Mouse (Mus musculus): Measurements from ENCODE around the gene Cd55b. TPM values are rescaled to one million over a fixed set of nuclear protein-coding genes. Genes with fewer than 3 reads are reported as not detected.
"Not testable (repeated sequence)": the region's sequence is repeated elsewhere in the genome, so short reads cannot be mapped to it uniquely, and the experiment has no call there.

Cd55b gene
- under 1 TPM in 1 of 2 experiments, not detected in 1; 0.74 TPM for total RNA-seq (2021)
- long read RNA-seq, result 0 reads

DNA sequence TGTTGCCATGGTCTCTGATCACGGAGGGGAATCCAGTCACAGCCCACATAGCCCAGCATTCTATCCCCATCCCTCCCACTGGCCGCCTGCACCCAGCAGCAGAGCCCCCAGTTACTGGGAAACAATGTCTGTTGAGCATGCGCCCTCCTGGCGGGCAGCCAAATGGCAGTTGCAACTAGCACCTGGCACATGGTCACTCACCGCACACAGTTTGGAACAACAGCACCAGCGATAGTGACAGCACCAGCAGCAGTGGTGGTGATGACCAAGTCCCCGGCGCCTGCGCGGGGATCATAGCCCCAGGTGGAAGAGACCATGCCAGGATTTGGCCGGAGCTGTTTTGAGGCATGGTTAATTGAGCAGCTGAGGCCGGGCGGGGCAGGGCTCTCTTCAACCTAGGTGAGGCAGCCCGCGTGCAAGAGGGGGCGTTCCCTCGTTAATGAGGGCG, at the start of gene Cd55b:
Gene Cd55b, minus strand, starts transcription at position 346 of the 448 bp plus-strand sequence.
- peak; percentile 66 to 69 for DNase-seq (ENCODE audit: low spot score in 2 of 2)

DNA sequence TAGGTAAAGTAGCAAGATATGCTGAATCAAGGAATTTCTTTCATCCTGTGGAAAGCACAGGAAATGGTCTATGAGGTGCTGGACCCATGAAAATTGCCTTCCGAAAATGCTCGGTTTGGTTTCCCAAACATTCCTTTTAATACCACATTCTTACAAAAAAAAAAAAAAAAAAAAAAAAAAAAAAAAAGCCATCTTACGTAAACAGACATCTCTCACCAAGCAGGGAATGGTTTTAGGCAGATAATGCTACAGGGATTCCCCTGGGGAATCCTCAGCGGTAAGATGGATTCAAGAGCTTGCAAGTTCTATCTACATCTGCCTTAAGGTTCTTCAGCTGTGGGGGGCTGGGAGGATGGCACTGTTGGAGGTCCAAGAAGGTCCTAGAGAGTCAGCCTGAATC, 47.3 kb upstream of the Cd55b start:
- no peak for DNase-seq (ENCODE audit: low spot score in 2 of 2)

DNA sequence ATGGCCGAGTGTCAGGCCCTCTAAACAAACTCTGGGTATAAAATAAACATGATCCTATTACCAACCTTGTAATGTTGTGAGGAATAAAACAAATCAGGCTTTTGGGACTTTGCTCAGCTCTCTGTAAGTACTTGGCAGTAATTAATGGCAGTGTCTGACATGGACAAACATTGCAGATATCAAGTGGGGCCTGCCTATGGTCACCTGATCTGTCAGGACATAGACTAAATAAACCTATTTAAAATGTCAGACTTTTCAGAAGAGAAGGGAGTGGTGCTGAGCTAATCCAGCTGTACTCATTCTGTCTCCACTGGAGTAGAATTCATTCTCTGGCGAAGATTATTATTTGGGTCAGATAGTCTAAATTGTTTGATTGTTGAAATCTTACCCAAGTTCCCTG, 44.6 kb upstream of the Cd55b start:
- DNase-seq (ENCODE audit: low spot score in 2 of 2), result no peak

DNA sequence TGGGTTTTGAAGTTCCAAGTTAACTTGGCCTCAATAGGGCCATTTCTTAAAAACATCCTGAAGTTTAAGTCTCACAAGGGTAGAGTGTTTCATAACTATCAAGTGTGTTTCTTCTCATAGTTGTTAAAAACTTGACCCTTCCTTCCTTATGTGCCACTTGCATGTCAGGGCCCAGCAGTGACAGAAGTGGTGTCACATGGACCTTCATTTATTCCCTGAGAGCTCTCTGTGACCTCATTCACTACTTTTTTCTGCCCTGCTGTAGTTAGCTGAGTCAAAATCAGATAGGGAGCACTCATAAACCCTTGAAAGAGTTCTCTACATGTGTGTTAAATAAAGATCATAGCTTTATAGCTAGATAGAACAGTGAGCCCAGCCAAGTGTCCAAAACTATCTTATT, 41.4 kb upstream of the Cd55b start:
- no peak for DNase-seq (ENCODE audit: low spot score in 2 of 2)

DNA sequence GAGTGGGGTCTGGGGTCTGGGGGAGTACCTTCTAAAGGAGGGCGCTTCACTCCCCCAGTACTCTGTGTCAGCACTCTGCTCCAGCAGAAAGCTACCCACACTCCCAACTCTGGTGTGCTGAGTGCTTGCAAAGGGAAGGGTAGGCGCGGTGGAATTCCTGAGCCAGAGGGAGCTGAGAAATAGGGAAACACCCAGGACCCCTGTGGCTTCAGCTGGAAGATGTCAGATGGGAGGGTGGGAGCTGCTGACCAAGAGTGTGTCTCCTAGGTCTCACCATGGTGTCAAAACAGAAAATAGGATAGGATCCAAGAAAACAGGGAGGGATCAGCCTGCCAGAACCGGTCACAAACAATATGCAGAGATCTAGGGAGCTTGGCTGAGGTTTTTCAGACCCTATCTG, 40.1 kb upstream of the Cd55b start:
- no peak for DNase-seq (ENCODE audit: low spot score in 2 of 2)

DNA sequence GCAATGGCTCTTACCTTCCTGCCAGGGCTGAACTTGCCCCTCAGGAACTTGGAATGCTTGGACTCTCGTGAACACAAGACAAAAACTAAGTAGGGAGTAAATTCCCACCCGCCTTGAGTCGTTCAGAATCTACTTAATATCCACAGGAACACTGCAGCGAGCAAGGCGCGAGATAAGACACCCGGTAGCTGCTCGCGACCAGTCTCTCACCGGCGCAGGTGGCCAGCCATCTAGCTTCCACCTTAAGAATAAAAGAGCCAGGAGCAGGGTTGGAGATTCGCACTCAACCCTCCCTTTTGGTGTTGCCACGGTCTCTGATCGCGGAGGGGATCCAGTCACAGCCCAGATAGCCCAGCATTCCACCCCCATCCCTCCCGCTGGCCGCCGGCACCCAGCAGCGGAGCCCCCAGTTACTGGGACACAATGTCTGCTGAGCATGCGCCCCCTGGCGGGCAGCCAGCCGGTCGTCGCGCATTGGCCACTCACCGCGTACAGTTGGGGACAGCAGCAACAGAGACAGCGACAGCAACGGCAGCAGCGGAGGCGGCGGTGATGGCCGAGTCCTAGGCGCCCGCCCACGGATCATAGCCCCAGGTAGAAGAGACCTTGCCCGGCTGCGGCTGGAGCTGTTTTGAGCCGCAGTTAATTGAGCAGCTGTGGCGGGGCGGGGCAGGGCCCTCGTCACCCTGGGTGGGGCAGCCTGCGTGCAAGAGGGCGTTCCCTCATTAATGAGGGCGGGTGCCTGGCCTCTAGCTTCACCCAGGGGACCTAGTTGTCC, 39.5 kb upstream of the Cd55b start, which contains the start of gene Cd55:
Gene Cd55, minus strand, starts transcription at position 661 of the 778 bp plus-strand sequence.
- peak; percentile 88 to 91 for DNase-seq (ENCODE audit: low spot score in 2 of 2)

DNA sequence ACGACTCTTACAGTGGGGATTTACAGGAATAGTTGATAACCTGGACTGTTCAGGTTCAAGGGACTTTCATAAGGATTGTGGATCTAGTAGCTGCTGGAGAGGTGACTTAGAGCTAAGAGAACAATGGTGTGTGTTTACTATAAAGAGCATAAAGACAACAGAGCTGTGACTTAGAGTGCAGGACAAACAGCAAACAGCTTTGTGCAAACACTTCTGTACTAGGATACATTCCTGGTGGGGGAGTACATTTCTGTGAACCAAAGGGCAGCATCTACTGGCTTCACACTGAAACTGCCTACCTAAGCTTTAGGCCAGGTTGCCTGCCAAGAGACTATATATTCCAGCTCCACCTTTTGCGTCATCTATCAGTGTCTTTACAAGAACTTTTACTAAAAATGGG, 32.3 kb upstream of the Cd55b start:
- DNase-seq (ENCODE audit: low spot score in 2 of 2), result no peak

DNA sequence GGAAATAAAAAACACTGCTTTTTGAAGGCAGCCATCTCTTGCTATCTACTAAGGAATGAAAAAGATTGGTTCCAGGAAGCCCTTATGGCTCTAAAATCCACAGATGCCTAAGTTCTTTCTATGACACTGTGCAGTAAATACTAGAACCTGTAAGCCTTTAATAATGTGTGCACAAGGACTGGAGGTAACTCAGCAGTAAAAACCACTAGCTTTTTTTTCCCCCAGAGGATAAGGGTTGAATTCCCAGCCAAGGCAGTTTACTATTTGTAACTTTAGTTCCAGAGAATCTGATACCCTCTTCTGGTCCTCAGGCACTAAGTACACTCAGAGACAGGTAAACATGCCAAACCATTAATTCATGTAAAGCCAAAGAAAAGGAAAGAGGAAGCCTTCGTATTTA, 20.1 kb upstream of the Cd55b start:
- not testable (repeated sequence) for DNase-seq (ENCODE audit: low spot score in 2 of 2)

DNA sequence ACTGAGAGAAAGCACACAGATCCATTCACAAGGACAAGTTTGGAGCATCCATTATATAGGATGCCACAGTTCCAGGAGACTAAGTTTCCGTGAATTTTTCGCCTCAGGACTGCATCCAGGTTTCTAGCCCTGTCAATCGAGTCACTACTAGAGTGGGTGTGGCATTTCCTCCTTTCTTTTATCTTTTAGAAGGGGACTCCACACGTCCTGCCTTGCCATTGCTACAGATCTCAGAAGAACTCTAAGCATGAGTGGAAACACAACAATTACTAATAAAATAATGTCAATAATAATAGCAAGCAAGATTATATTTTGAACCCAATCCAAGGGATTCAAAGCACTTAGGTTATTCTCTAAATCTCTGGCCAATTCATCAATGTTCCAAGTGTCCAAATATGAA, 8.1 kb upstream of the Cd55b start:
- DNase-seq (ENCODE audit: low spot score in 2 of 2), result no peak

DNA sequence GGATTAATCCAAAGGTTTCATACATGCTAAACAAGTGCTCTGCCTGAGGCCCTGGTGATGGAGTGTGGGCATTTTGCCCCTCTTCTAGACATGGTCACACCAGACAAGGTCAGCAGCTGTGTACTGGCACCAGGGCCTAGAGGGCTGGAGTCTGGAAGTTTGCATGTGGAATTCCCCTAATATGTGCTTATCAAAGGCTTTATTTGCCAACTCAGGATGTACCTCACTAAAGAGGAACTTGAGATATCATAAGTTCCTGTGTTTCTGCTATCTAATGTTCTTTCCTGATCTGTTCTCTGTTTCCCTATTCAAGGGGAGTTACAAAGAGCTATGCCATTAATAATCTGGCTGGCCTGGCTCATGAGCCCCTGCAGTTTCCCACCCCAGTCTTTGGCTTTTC, 5.9 kb upstream of the Cd55b start:
- DNase-seq (ENCODE audit: low spot score in 2 of 2), result not testable (repeated sequence)

DNA sequence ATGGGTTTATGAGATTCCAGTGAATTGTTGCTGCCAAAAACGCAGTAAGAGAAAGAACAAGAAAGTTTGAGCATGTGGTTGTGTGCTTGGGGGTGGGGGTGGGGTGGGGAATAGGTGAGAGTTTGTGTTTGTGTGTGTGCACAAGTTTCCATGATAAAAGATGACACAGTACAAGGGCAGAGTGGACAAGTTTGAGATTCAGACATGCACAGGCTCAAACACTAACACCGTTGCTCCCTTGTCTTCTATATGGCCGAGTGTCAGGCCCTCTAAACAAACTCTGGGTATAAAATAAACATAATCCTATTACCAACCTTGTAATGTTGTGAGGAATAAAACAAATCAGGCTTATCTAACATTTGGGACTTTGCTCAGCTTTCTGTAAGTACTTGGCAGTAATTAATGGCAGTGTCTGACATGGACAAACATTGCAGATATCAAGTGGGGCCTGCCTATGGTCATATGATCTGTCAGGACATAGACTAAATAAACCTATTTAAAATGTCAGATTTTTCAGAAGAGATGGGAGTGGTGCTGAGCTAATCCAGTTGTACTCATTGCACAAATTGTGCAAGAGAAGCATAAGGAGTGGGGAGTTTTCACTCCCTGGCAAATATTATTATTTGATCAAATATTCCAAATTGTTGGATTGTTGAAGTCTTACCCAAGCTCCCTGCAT, 4.5 kb upstream of the Cd55b start:
- not testable (repeated sequence) for DNase-seq (ENCODE audit: low spot score in 2 of 2)

DNA sequence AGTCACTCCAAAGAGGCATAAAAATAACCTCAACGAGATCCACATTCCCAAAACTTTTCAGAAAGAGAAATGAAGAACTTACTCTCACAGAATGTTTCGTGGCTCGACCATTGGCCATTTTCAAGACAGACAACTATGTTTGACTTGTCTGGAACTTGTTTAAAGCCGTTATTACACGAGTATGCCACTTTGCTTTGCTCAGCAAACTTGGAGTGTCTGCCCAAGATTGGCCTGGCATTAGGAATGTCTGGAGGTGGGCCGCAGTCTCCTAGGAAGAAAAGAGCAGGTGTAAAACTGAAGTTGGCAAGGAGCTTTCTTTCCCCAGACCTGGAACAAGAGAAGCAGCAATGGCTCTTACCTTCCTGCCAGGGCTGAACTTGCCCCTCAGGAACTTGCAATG, 776 bp downstream of the Cd55b start:
- not testable (repeated sequence) for DNase-seq (ENCODE audit: low spot score in 2 of 2)

DNA sequence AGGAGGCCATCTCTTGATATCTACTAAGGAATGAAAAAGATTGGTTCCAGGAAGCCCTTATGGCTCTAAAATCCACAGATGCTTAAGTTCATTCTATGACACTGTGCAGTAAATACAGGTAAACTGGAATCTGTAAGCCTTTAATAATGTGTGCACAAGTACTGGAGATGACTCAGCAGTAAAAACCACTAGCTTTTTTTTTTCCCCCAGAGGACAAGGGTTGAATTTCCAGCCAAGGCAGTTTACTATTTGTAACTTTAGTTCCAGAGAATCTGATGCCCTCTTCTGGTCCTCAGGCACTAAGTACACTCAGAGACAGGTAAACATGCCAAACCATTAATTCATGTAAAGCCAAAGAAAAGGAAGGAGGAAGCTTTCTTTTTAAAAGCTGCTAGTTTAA, 25.7 kb downstream of the Cd55b start:
- DNase-seq (ENCODE audit: low spot score in 2 of 2), result not testable (repeated sequence)

DNA sequence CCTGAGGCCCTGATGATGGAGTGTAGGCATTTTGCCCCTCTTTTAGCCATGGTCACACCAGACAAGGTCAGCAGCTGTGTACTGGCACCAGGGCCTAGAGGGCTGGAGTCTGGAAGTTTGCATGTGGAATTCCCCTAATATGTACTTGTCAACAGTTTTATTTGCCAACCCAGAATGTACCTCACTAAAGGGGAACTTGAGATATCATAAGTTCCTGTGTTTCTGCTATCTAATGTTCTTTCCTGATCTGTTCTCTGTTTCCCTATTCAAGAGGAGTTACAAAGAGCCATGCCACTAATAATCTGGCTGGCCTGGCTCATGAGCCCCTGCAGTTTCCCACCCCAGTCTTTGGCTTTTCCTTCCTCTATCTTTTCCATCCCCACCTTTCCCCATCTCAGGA, 35.5 kb downstream of the Cd55b start:
- not testable (repeated sequence) for DNase-seq (ENCODE audit: low spot score in 2 of 2)

DNA sequence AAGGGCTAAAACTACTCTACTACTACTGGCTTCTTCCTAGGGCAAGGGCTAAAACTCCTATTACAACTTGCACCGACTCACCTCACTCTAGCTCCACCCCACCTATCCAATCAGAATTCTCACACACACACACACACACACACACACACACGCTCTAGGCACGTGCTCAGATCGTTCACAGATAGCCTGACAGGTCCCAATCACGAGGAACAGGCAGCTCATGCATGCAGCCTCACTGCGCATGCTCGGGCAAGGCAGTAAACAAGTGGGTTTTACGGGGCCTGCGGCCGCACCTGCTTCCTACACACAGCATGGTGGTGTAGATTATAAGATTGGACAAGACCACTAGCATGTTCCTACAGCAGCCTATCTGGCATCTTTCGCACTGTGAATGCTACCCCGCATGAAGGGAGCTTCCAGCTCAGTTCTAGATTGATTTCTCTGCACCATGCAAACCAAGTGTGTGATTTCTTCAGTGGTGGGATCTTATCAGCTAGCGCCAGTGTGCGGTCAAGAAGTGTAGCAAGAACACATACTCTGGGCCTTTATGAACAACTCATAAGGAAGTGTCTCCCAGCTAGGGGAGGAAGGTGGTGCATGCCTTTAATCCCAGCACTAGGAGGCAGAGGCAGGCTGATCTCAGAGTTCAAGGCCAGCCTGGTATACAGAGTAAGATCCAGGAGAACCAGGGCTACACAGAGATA, 44.9 kb downstream of the Cd55b start:
- DNase-seq (ENCODE audit: low spot score in 2 of 2), result no peak

DNA sequence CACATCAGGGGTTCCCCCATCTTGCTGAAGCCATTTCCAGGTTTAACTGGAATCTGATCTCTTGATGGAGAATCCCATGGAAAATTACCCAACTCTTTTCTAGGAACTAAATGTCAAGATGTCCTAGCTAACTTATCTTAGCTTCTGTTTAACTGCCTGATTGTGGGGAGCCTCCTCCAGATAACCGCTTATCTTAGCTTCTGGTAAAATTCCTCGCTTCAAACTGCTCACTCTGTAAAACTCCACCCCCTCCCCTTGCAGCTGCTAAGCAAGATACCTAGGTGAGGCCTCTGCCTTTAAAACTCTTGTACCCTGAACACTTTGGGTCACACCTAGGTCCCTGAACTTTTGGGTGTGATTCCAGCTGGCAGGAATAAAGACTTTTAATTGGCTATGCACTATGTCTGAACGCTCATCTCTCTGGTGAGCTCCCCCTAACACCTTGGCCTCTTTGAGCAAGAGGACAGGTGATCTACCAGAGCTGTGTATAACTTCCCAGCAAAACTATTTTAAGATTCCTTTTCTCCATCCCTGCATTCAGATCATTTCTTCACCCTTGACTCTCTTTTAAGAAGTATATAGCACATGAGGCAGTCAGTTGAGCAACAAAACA, 48.5 kb downstream of the Cd55b start:
- DNase-seq (ENCODE audit: low spot score in 2 of 2), result no peak

DNA sequence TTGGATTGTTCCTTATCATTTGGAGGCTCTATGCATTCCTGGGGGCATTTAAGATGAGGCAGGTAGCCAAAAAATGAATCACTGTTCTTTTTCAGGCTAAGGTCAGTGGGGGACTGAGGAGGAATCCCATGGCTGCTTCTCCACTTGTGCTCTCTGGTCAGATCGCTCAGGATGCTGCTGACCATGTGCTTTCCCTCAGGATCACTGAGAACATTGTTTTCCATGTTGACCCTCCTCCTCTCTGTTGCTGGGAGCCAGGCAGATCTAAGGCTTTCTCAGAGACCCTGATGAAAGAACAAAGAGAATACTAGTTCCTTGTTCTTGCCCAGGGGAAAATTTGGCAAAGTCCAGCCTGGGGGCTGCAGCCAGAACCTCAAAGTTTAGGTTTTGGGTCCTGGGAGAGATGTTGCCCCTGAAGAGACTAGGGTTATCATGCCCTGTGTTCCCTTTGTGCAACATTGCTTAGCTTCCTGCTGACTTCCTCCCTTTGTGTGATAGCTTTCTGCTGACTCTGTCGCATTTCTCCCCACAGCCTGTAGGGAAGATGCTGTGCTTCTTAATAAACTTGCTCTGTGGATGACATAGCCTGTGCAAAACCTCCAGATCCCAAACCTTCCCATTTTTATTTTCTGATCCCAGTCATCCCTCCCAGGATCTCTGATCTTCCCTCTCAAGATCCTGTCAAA, 49.3 kb downstream of the Cd55b start:
- no peak for DNase-seq (ENCODE audit: low spot score in 2 of 2)

DNA sequence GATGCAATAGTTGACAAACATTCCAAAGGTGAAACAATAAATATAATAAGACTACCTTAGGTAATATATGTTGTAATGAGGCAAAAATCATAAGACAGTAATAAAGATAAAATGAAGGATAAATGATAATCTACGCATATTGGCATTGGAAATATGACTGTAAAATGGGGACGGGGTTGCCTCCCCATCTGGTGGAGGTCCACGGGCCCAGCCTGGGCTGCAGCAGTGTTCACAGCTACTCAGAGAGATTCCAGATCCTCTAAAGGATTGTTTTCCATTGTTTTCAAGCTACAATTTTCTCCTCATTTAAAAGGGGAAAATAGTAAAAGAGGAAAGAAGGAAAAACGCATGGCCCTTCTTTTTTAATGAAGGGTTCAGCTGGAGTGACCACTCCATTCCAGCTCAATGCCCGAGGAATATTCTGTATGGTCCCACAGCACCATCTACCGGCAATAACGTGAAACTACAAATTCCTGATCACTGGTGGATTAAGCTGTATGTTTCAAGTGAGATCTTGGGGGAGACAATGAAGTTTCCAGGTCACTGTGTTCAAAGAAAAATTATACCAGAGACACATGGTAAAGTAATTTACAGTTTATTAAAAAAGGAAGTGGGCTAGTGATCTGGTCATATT, 50.8 kb downstream of the Cd55b start:
- DNase-seq (ENCODE audit: low spot score in 2 of 2), result peak; percentile 64 to 69

DNA sequence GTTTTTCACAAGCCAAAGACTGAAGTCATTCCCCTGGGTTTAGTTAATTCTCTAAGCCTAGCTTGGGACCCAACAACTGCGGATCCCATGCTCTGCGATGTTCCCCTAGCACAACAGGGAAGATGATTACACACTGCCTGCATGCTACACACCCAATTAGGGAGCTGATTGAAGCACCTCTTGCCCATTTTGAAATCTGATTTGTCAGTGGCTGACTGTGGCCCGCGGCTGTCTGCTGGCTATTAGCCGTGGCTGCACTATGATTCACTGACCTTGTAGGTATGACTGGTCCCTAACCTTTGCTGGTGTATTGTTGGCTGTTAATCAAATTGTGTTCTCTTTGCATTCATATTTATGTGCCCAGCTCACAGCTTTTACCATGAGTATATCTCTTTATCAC, 51.5 kb downstream of the Cd55b start:
- no peak for DNase-seq (ENCODE audit: low spot score in 2 of 2)

DNA sequence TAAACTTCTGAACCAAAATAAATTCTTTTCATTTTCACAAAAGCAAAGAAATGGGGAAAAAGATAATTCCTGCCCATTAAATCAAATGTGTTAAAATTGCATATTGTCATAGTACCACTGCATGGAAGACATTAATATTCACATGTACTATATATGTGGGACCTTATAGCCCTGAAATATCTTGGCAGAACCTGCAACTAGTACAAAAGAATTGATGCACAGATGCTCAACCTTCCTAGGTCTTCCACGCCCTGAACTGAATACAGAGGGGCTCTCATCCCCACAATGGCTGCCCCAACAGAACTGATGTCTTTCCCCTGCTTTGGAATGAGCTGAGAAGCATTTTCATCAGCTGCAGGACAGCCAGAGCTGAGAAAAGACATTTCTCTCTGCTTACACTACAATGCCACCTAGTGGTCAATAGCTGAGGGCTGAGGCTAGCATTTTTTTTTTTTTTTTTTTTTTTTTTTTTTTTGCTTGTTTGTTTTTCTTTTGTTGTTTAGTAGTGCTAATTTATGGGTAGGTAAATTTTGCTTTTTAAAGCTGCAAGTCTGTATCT, 72.7 kb downstream of the Cd55b start:
- DNase-seq (ENCODE audit: low spot score in 2 of 2), result peak; percentile 15 to 29
